Mouse (Mus musculus): ENCODE data around the gene Slc13a4. TPM values are rescaled to one million over a fixed set of nuclear protein-coding genes. Genes with fewer than 3 reads are reported as not detected.

Gene Slc13a4
- 1.3 and 2.1 TPM in 2 replicates for polyA plus RNA-seq (2015; fragmentation: Nextera tagmentation; extraction: Ambion mirVana)

GRCm38 (mm10) chr6:35308037-35308436 lies at the start of gene Slc13a4:
Gene Slc13a4, minus strand, starts transcription at chr6:35308131.
- no peaks in the 10 kb centered on the region for H3K27me3 ChIP-seq
- H3K4me2 ChIP-seq, result no peak within 1 kb of the TSS
- 31% methylated on average over 7 of the region's 7 CpGs for WGBS
- ATAC-seq (ENCODE audit: low read depth), result no peak
- H3K4me1 ChIP-seq (replicated peaks), result 0 out of 2 replicates have a peak, but pooled peaks cover 3% of the 10 kb centered on the region
- no peak within 1 kb of the TSS for H3K4me3 ChIP-seq
- H3K9me3 ChIP-seq, result no peaks in the 10 kb centered on the region
- H3K36me3 ChIP-seq, result no peaks in the 10 kb centered on the region
- H3K27ac ChIP-seq (replicated peaks), result no peak within 1 kb of the TSS
- H3K9ac ChIP-seq, result no peak within 1 kb of the TSS

- Histone ChIP-seq H3K9me3 (no peaks in the 10 kb centered on the region), H3K27ac (replicated peaks) (peak overlapping the region; percentile 59; the same call in 1 of the 2 replicates), H3K4me2 (no peak overlapping the region), H3K36me3 (no peaks in the 10 kb centered on the region), H3K9ac (no peak overlapping the region), H3K4me3 (no peak overlapping the region), H3K4me1 (replicated peaks) (peaks cover 23% of the 10 kb centered on the region), H3K27me3 (no peaks in the 10 kb centered on the region)
- 90% methylated on average over 3 of the region's 3 CpGs for WGBS
- ATAC-seq (ENCODE audit: low read depth), result no peak
These were observed 47.4 kb upstream of the Slc13a4 start for GRCm38 (mm10) chr6:35355320-35355719.

GRCm38 (mm10) chr6:35354622-35354998 lies 46.7 kb upstream of the Slc13a4 start:
- 9% methylated on average over 6 of the region's 6 CpGs for WGBS

GRCm38 (mm10) chr6:35353846-35354621 lies 46.1 kb upstream of the Slc13a4 start:
- 0 out of 2 replicates have a peak overlapping the region, but pooled peaks have one; percentile 18 for H3K27ac ChIP-seq (replicated peaks)
- no peaks in the 10 kb centered on the region for H3K9me3 ChIP-seq
- 8% methylated on average over 18 of the region's 18 CpGs for WGBS
- no peak overlapping the region for H3K4me3 ChIP-seq
- H3K4me1 ChIP-seq (replicated peaks), result peaks cover 28% of the 10 kb centered on the region
- peak; percentile 51 for ATAC-seq (ENCODE audit: low read depth)
- 0 out of 2 replicates have a peak overlapping the region, but pooled peaks have one; percentile 17 for H3K9ac ChIP-seq
- no peaks in the 10 kb centered on the region for H3K36me3 ChIP-seq
- H3K4me2 ChIP-seq, result peak overlapping the region; percentile 26
- no peaks in the 10 kb centered on the region for H3K27me3 ChIP-seq

More at GRCm38 (mm10) chr6:35354622-35354998, 46.7 kb upstream of the Slc13a4 start:
- peak; percentile 72 for ATAC-seq (ENCODE audit: low read depth)
- peak overlapping the region; percentile 26 for H3K4me2 ChIP-seq
- no peak overlapping the region for H3K9ac ChIP-seq
- H3K27ac ChIP-seq (replicated peaks), result peak overlapping the region; percentile 59; the same call in 1 of the 2 replicates
- peaks cover 28% of the 10 kb centered on the region for H3K4me1 ChIP-seq (replicated peaks)
- H3K27me3 ChIP-seq, result no peaks in the 10 kb centered on the region
- no peak overlapping the region for H3K4me3 ChIP-seq
- no peaks in the 10 kb centered on the region for H3K36me3 ChIP-seq
- H3K9me3 ChIP-seq, result no peaks in the 10 kb centered on the region

- H3K36me3 ChIP-seq, result no peaks in the 10 kb centered on the region
- no peak overlapping the region for H3K4me2 ChIP-seq
- H3K9me3 ChIP-seq, result no peaks in the 10 kb centered on the region
- no peak overlapping the region for H3K9ac ChIP-seq
- no peak overlapping the region for H3K4me3 ChIP-seq
- H3K27me3 ChIP-seq, result no peaks in the 10 kb centered on the region
- H3K27ac ChIP-seq (replicated peaks), result no peak overlapping the region
- 61% methylated on average over 5 of the region's 5 CpGs for WGBS
- peaks cover 28% of the 10 kb centered on the region for H3K4me1 ChIP-seq (replicated peaks)
- ATAC-seq (ENCODE audit: low read depth), result no peak
These were observed 45.5 kb upstream of the Slc13a4 start for GRCm38 (mm10) chr6:35353416-35353815.

GRCm38 (mm10) chr6:35352867-35353266 lies 44.9 kb upstream of the Slc13a4 start:
- H3K9ac ChIP-seq, result no peak overlapping the region
- no peak overlapping the region for H3K4me3 ChIP-seq
- no peak for ATAC-seq (ENCODE audit: low read depth)
- no peak overlapping the region for H3K4me2 ChIP-seq
- H3K36me3 ChIP-seq, result no peaks in the 10 kb centered on the region
- no peaks in the 10 kb centered on the region for H3K27me3 ChIP-seq
- no peaks in the 10 kb centered on the region for H3K9me3 ChIP-seq
- no peak overlapping the region for H3K27ac ChIP-seq (replicated peaks)
- 88% methylated on average over 8 of the region's 8 CpGs for WGBS
- H3K4me1 ChIP-seq (replicated peaks), result peaks cover 28% of the 10 kb centered on the region

GRCm38 (mm10) chr6:35351826-35352225 lies 43.9 kb upstream of the Slc13a4 start:
- Histone ChIP-seq H3K9ac (no peak overlapping the region), H3K27ac (replicated peaks) (no peak overlapping the region), H3K9me3 (no peaks in the 10 kb centered on the region), H3K4me1 (replicated peaks) (peaks cover 28% of the 10 kb centered on the region), H3K4me2 (no peak overlapping the region), H3K36me3 (no peaks in the 10 kb centered on the region), H3K4me3 (no peak overlapping the region), H3K27me3 (no peaks in the 10 kb centered on the region)
- 94% methylated on average over 3 of the region's 3 CpGs for WGBS
- no peak for ATAC-seq (ENCODE audit: low read depth)

GRCm38 (mm10) chr6:35349784-35350183 lies 41.9 kb upstream of the Slc13a4 start:
- no peaks in the 10 kb centered on the region for H3K36me3 ChIP-seq
- H3K9me3 ChIP-seq, result no peaks in the 10 kb centered on the region
- peaks cover 24% of the 10 kb centered on the region for H3K4me1 ChIP-seq (replicated peaks)
- H3K4me3 ChIP-seq, result no peak overlapping the region
- no peak overlapping the region for H3K9ac ChIP-seq
- no peak overlapping the region for H3K4me2 ChIP-seq
- 56% methylated on average over 7 of the region's 7 CpGs for WGBS
- no peak overlapping the region for H3K27ac ChIP-seq (replicated peaks)
- no peaks in the 10 kb centered on the region for H3K27me3 ChIP-seq
- ATAC-seq (ENCODE audit: low read depth), result no peak

- Histone ChIP-seq H3K36me3 (no peaks in the 10 kb centered on the region), H3K27me3 (no peaks in the 10 kb centered on the region), H3K27ac (replicated peaks) (no peak overlapping the region), H3K9ac (no peak overlapping the region), H3K4me3 (no peak overlapping the region), H3K4me1 (replicated peaks) (peaks cover 10% of the 10 kb centered on the region; the same call in 1 of the 2 replicates), H3K9me3 (no peaks in the 10 kb centered on the region), H3K4me2 (no peak overlapping the region)
- 3% methylated on average over 3 of the region's 3 CpGs for WGBS
- ATAC-seq (ENCODE audit: low read depth), result no peak
These were observed 30.7 kb upstream of the Slc13a4 start for GRCm38 (mm10) chr6:35338640-35339039.

- Histone ChIP-seq H3K27ac (replicated peaks) (no peak overlapping the region), H3K9ac (no peak overlapping the region), H3K9me3 (no peaks in the 10 kb centered on the region), H3K27me3 (no peaks in the 10 kb centered on the region), H3K36me3 (no peaks in the 10 kb centered on the region), H3K4me1 (replicated peaks) (peaks cover 10% of the 10 kb centered on the region; the same call in 1 of the 2 replicates), H3K4me3 (no peak overlapping the region), H3K4me2 (no peak overlapping the region)
- WGBS, result 82% methylated on average over 8 of the region's 8 CpGs
- no peak for ATAC-seq (ENCODE audit: low read depth)
These were observed 29.9 kb upstream of the Slc13a4 start for GRCm38 (mm10) chr6:35337836-35338235.

- H3K4me1 ChIP-seq (replicated peaks), result peaks cover 10% of the 10 kb centered on the region; the same call in 1 of the 2 replicates
- H3K27me3 ChIP-seq, result no peaks in the 10 kb centered on the region
- no peaks in the 10 kb centered on the region for H3K36me3 ChIP-seq
- no peaks in the 10 kb centered on the region for H3K9me3 ChIP-seq
- H3K4me2 ChIP-seq, result no peak overlapping the region
- 83% methylated on average over 5 of the region's 5 CpGs for WGBS
- ATAC-seq (ENCODE audit: low read depth), result no peak
- no peak overlapping the region for H3K4me3 ChIP-seq
- no peak overlapping the region for H3K9ac ChIP-seq
- no peak overlapping the region for H3K27ac ChIP-seq (replicated peaks)
These were observed 27.5 kb upstream of the Slc13a4 start for GRCm38 (mm10) chr6:35335452-35335851.

- Histone ChIP-seq H3K27ac (replicated peaks) (no peak overlapping the region), H3K36me3 (no peaks in the 10 kb centered on the region), H3K9me3 (no peaks in the 10 kb centered on the region), H3K9ac (no peak overlapping the region), H3K4me1 (replicated peaks) (peaks cover 10% of the 10 kb centered on the region; the same call in 1 of the 2 replicates), H3K4me2 (no peak overlapping the region), H3K4me3 (no peak overlapping the region), H3K27me3 (no peaks in the 10 kb centered on the region)
- ATAC-seq (ENCODE audit: low read depth), result no peak
- WGBS, result 79% methylated on average over 4 of the region's 4 CpGs
These were observed 26.3 kb upstream of the Slc13a4 start for GRCm38 (mm10) chr6:35334278-35334677.
